Mouse (Mus musculus) cerebellum, postnatal 10 days (tissue): ENCODE data around the gene Lyzl4.
"Not testable (repeated sequence)": the region's sequence is repeated elsewhere in the genome, so short reads cannot be mapped to it uniquely, and the experiment has no call there.

Source experiments
- DNase-seq, 2 experiments: peaks; one replicate each; pipeline ENCODE4 v3.0.0; 2021; ENCODE audit warnings: mixed read lengths in 2 of 2

Gene Lyzl4

DNA sequence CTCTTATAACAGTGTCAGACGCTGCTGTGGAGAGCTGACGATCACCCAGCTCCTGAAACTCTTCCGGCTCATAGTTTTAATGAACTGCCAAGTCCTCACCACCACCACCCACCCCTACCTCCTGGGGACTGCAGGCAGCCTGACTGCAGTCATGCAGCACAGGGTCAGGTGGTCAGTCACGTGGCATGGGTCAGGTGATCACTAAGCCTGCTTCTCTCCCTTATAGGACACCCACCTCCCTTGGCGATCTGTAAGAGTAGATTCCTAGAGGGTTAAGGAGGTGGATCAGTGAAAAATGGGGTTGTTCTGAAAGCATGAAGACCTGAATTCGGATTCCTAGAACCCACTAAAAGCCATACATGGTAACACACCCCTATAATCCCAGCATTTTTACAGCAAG is 42.3 kb downstream of the Lyzl4 start:
- peak in 1 of 2 experiments; percentile 44 for DNase-seq

DNA sequence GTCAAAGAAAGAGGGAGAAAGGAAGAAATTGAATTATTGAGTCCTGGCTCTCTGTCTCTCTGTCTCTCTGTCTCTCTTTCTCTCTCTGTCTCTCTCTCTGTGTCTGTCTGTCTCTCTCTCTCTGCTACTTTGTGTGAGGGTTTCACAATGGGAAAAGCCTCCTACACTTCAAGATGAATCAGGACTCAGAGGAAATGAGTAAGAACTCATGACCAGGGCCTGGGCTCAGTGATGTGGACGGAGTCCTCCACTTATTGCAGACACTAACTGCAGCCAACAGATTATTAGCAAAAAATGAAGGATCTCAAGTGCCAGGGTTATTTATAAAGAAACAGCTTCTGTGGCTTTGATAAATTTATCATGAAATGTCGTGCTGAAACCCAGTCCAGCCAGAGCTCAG is 43.8 kb downstream of the Lyzl4 start:
- DNase-seq, result no peak

DNA sequence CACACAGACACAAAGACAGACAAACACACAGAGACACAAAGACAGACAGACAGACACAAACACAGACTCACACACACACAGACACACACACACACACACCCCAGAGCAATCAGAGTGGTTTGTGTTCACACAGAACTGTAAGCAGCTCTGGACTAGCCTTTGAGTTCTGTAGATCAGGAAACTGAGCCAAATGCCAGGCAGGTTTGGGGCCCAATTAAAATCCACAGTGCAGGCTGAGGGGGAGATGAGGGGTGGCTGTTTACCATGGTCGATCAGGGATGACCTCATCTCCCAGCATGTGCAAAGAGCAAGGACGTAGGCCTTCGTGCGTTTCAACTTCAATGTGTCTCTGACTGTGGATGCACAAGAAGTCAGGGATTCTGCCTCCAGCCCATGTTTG is 47.1 kb downstream of the Lyzl4 start:
- DNase-seq, result no peak

DNA sequence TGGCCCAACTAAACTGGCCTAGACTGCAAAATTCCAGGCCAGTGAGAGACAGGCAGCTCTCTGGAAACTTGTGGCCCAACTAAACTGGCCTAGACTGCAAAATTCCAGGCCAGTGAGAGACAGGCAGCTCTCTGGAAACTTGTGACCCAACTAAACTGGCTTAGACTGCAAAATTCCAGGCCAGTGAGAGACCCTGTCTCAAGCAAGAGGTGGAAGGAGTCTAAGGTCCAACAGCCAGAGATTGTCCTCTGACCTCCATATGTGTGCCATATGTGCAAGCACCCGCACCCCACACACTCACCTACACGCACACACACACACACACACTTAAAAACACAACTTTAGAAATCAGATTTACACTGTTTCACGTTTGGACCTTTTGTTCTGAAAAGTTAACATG is 48.1 kb downstream of the Lyzl4 start:
- DNase-seq, result not testable (repeated sequence)

GRCm38 (mm10) chr9:121592948-121593550 is 48.8 kb downstream of the Lyzl4 start:
- DNase-seq, result peak; percentile 45 to 56

GRCm38 (mm10) chr9:121589533-121589932 is 52.4 kb downstream of the Lyzl4 start:
- DNase-seq, result no peak

DNA sequence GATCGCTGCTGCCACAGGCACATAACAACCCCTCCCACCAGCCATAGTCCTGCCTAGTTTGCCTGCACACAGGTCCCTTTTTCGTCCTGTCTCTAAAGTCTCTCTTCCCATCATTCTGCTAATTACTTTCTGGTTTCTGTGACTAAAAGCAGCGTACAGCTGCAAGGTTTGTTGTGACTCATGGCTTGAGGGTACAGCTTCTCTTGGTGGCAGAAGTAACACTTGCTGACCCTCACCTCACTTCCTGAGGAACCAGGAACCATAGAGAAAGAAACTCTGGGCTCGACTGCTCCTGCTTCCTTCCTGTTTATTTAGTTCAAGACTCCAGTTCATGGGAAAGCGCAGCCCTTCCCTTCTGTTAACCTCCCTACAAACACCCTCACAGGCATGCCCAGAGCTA is 67.5 kb downstream of the Lyzl4 start:
- no peak for DNase-seq

GRCm38 (mm10) chr9:121568451-121568850 is 73.4 kb downstream of the Lyzl4 start:
- no peak for DNase-seq

DNA sequence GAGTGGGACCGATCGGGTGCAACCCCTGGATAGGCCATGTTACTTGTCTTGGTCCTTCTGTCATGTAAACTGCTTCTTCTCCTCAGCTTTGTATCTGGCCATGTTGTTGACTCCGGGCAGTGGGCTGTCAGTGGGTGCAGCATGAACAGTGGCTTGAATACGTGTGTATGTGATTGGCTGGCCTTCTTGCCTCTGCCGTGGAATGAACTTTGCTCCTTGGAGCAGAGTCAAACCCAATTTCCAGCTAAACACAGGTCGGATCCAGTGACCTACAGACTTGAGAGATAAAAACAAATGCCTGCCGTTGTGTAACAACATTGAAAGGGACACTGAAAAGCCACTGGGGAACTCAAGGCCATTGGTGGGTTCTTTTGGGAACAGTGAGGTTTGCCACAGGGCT is 75.5 kb downstream of the Lyzl4 start:
- no peak for DNase-seq

DNA sequence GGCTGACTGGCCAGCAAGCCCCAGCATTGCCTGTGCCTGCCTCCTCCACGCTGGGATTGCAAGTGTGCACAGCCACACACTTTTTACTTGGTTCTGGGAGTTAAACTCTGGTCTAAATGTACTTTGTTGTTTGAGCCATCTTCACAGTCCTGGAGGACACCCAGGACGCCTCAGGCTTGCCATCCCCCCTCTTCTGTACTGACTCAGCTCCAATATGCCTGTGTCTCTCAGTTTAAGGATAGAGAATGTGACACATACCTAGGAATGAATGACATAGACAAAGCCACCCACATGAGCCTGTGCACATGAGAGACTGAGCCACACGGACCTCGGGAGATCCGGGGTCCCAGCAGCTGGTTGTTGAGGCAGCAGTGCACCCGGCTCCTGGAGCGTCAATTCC is 78.6 kb downstream of the Lyzl4 start:
- no peak for DNase-seq

GRCm38 (mm10) chr9:121560515-121560914 is 81.4 kb downstream of the Lyzl4 start:
- DNase-seq, result no peak

DNA sequence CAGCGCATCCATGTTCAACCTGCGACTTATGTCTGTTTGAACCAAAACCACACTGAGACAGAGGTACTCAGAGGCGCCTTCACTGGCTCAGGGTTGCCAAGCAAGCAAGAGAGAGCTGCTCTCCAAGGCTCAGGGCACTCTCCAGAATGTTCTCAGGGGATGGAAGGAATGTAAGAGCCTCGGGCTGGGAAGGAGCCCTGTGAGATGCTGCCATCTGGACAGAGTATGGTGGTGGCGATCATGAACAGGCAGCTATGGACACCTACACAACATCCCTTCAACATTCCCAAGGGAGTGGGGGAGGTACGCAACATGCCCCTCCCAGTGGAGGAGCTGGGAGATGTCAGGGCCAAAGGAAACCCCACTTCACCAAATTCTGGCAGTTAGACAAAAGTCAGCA is 83.7 kb downstream of the Lyzl4 start:
- no peak for DNase-seq

DNA sequence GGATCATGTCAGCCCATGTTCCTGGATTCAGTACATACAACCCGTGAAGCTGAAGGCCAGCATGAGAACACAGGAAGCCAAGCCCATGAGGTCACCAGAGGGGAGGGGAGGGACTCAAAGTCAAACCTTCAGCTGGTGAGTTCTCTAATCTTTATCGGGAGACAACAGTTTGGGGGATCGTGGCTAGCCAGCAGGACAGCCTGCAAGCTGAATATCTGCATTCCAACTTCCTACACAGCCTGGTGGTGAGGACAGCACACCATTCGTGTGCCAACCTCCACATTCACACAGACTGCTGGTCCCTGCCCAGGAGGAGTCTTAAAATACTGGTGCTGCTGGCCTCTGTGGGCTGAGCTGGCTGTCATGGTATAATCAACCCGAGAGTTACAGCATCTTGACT is 85.0 kb downstream of the Lyzl4 start:
- no peak for DNase-seq

GRCm38 (mm10) chr9:121555395-121556000 is 86.4 kb downstream of the Lyzl4 start:
- DNase-seq, result no peak

DNA sequence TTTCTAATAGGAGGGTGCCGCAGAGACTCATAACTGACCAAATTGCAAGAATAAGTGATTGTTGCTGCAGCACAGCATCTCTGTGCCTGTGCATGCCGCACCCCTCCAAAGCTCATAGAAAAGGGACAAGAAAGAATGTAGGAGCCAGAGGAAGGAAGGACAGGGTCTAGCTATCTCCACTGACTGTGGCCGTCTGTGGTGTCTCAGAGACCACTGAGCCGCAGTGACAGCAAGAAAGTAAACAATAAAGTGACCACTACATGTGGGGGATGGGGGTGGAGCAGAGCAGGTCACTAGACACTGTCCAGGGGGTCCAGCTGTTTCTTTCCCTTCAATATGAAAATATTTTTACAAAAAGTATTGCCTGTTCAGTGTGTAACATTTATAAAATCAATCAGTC is 88.3 kb downstream of the Lyzl4 start:
- no peak for DNase-seq

DNA sequence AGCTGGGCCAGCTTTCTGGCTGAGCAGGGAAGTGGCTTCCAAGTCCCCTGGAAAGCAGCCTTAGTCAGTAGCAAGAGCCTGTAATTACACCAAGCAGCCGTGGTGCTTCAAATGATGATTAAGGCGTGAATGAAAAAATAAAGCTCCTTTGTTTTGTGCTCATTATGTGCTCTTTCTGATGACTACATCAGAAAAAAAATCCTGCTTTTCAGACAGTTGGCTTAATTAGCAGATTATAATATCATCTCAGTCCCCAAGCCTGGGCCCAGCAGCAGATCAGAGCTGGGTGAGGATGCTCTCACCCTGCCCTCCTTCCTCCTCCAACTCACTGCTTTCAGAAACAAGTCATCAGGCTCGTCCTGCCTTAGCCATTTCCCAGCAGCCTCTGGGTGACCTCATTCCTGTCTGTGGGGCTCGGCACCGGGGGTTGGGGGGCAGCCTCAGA is 91.5 kb downstream of the Lyzl4 start:
- no peak for DNase-seq

DNA sequence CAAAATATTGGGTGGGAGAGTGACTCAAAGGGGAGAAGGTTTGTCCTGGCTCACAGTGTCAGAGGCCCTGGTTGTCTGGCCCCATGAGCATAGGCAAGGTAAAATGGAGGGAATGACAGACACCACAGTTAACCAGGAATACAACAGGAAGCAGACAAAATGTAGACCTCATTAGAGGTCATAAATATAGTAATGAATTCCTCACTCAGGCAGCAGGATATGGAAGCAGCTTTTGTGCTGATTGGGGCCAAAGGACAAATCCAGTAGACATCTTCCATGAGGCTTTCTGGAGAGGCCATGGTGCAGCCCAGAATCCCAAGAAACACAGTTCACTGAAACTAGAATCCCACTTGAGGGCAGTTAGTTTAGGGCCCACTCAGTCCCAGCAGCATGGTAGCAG is 92.5 kb downstream of the Lyzl4 start:
- DNase-seq, result no peak

DNA sequence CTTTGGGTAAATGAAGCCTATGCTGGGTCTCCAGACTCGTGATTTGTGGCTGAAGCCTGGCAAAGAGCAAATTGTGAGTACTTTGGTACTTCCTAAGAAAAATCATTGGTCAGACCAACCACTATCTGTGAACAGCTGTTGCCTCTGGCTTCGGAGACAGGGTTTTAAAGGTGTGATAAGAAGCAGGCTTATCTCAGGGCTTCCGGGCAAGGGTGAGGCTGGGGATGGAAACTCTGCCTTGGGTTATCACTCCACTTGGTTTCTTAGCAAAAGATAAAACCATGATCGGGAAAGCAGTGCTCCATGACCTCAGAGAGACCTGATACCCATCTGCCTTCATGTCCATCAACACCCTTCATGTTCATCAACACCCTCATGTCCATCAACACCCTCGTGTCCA is 92.9 kb downstream of the Lyzl4 start:
- DNase-seq, result no peak

GRCm38 (mm10) chr9:121547431-121547830 is 94.5 kb downstream of the Lyzl4 start:
- DNase-seq, result no peak

- no peak for DNase-seq
Observed at GRCm38 (mm10) chr9:121541530-121541929, 100.4 kb downstream of the Lyzl4 start.

DNA sequence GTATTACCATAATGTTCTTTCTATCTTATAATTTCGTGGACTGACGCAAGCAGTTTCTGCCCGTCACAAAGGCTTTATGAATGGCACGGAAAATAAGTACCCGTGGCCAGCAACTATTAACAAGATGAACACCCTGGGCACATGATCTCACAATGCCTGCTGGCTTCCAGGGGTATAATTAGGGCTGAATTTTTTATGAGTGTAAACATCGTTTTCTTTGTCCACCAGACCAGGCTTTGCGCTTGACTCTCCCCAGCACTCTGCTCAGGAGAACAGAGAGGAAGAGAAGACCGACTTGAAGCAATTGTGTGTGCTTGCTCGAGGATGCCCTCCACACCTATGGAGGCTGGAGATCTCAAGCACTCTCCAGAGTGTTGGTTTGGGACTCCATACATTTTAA is 109.3 kb downstream of the Lyzl4 start:
- no peak for DNase-seq

DNA sequence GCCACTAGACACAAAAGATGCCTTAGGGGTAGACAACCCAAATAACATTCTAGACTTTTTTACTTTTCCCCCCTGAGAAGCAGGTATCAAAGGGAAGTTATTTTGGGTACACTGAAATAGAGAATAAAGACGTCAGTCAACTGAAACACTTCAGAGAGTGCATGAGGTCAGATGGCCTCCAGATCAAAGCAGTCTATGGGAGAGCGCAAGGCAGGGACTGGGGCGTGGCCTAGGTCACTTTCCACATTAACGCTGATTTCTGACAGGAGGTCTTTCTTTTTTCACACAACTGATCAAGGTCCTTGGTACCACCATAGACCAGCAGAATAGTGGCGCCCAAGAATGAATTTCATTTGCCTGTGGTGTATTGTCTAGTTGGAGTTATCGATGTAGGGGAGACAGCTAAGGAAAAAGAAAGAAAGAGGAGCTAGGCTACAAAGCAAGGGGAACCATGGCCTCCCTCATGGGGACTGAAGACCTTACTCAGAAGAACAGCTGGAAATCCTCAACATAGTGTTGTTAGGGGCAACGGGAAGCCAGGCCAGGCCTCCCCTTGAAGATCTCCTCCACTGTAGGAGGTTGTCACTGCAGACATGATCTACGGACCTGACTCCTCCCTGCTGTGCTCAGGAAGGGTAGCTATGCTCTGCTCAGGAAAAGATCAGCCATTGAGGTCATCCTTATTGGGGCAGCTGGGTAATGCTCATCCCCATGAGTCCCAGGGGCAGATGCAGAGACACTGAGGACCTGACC is 113.1 kb downstream of the Lyzl4 start:
- no peak for DNase-seq
